Mouse (Mus musculus) forebrain, embryonic 10.5 days (tissue): ENCODE results near the gene Man2a1. TPM values are rescaled to one million over a fixed set of nuclear protein-coding genes. Genes with fewer than 3 reads are reported as not detected.

Source experiments
- DNase-seq: peaks from one replicate; pipeline ENCODE4 v3.0.0-alpha.2; 2017; ENCODE audit warnings: low spot score; ENCODE audit errors: extremely low spot score
- H3K27ac ChIP-seq: fragments of 300-500 bp; sonication (generic); 2 replicates; pipeline ENCODE4 v1.5.1; 2016; ENCODE audit warnings: mild to moderate bottlenecking
- H3K27me3 ChIP-seq: fragments of 300-500 bp; sonication (generic); 2 replicates; pipeline ENCODE4 v1.6.1; 2016; ENCODE audit warnings: mild to moderate bottlenecking; ENCODE audit not compliant: poor library complexity, severe bottlenecking
- H3K36me3 ChIP-seq: fragments of 300-500 bp; sonication (generic); replicated peaks from 2 replicates; pipeline ENCODE4 v1.6.1; 2016; ENCODE audit warnings: mild to moderate bottlenecking, moderate library complexity
- H3K4me1 ChIP-seq: fragments of 300-500 bp; sonication (generic); 2 replicates; pipeline ENCODE4 v1.6.1; 2016
- H3K4me3 ChIP-seq: fragments of 300-500 bp; sonication (generic); 2 replicates; pipeline ENCODE4 v1.5.1; 2016; ENCODE audit warnings: mild to moderate bottlenecking, moderate library complexity
- H3K9me3 ChIP-seq: fragments of 300-500 bp; sonication (generic); 2 replicates; pipeline ENCODE4 v1.6.1; 2016; ENCODE audit warnings: mild to moderate bottlenecking, moderate library complexity
- WGBS: fragments of 180-500 bp; shearing (Covaris S2); methylation state at CpG from one replicate; pipeline ENCODE4 v1.1.7; 2016; 5-methylcytosine and 5-hydroxymethylcytosine counted together
- polyA plus RNA-seq: library from polyadenylated mRNA; unstranded; fragments of >200 nt; fragmentation: Nextera tagmentation; extraction: Ambion mirVana; gene quantifications from 2 replicates; pipeline ENCODE4 v1.2.1, GENCODE M21; 2016

The Man2a1 gene
- polyA plus RNA-seq, 1 experiment from 2014 or later: 3.1 TPM

DNA sequence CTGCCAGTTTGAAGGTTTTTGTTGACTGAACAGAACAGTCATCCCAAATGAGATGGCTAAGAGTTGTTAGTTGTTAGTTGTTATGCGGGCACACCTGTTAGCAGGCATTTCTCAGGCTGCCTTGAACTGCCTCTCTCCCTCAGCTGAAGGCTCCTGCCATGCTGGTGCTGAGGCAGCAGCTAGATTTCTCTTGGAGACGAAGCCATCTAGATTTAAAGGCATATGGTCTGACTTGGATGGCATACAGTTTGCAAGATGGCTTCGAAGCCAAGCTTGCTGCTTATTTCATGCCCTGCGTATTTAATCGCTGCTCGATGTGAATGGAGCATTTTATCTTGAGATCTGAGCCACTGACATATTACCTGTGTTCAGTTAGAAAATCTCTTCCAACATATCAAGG, 19.4 kb upstream of the Man2a1 start:
- DNase-seq: no peak
- Histone ChIP-seq H3K27me3 (no peaks in the 10 kb centered on the region), H3K9me3 (no peaks in the 10 kb centered on the region), H3K4me3 (no peak overlapping the region), H3K36me3 (no peaks in the 10 kb centered on the region), H3K4me1 (peaks cover 12% of the 10 kb centered on the region; the same call in 1 of the 2 replicates), H3K27ac (no peak overlapping the region)
- 91% methylated on average over 6 of the region's 6 CpGs for WGBS

- Histone ChIP-seq H3K27me3 (no peaks in the 10 kb centered on the region), H3K4me3 (no peak overlapping the region), H3K4me1 (peaks cover 12% of the 10 kb centered on the region; the same call in 1 of the 2 replicates), H3K9me3 (no peaks in the 10 kb centered on the region), H3K27ac (no peak overlapping the region), H3K36me3 (no peaks in the 10 kb centered on the region)
- WGBS: 92% methylated on average over 3 of the region's 3 CpGs
- DNase-seq: no peak
Measured at GRCm38 (mm10) chr17:64581962-64582361, 18.6 kb upstream of the Man2a1 start.

GRCm38 (mm10) chr17:64590483-64590882, 10.1 kb upstream of the Man2a1 start:
- no peak overlapping the region for H3K27ac ChIP-seq
- 71% methylated on average over 4 of the region's 4 CpGs for WGBS

DNA sequence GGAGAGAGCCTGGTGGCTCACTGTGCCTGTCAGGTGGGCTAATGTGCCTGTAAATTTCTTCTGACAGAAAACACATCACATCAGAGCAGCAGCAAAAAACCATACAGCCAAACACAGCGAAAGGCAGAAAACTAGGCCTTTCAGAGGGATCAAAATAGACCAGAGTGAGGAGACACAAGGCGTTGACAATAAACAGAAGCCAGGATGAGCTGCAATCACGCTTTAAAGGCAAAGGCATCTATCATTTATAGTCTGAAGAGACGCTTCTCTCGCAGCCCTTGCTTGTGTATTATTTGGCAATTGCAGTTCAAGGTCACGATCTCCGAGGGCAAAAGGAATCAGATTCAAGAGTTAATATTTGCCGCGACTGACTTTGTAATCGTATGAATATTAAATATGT, 9.2 kb upstream of the Man2a1 start:
- Histone ChIP-seq H3K9me3 (no peaks in the 10 kb centered on the region; the same call in 1 of the 2 replicates), H3K27me3 (no peaks in the 10 kb centered on the region), H3K4me1 (no peaks in the 10 kb centered on the region), H3K4me3 (no peak overlapping the region), H3K27ac (no peak overlapping the region), H3K36me3 (no peaks in the 10 kb centered on the region)
- 94% methylated on average over 10 of the region's 10 CpGs for WGBS
- no peak for DNase-seq

More at GRCm38 (mm10) chr17:64590483-64590882, 10.1 kb upstream of the Man2a1 start:
- Histone ChIP-seq H3K4me3 (no peak overlapping the region), H3K27me3 (no peaks in the 10 kb centered on the region), H3K4me1 (0 out of 2 replicates have a peak, but pooled peaks cover 3% of the 10 kb centered on the region), H3K9me3 (no peaks in the 10 kb centered on the region; the same call in 1 of the 2 replicates), H3K36me3 (no peaks in the 10 kb centered on the region)
- DNase-seq: no peak

- Histone ChIP-seq H3K27me3 (no peaks in the 10 kb centered on the region), H3K4me3 (no peak overlapping the region), H3K27ac (no peak overlapping the region), H3K36me3 (no peaks in the 10 kb centered on the region), H3K4me1 (no peaks in the 10 kb centered on the region), H3K9me3 (no peaks in the 10 kb centered on the region; the same call in 1 of the 2 replicates)
- 85% methylated on average over 2 of the region's 2 CpGs for WGBS
- DNase-seq: no peak
Measured at GRCm38 (mm10) chr17:64592355-64592754, 8.2 kb upstream of the Man2a1 start.

- WGBS: 92% methylated on average over 3 of the region's 3 CpGs
- no peaks in the 10 kb centered on the region for H3K36me3 ChIP-seq
Measured at GRCm38 (mm10) chr17:64592788-64593187, 7.7 kb upstream of the Man2a1 start.

GRCm38 (mm10) chr17:64597770-64598169, 2.8 kb upstream of the Man2a1 start:
- 87% methylated on average over 9 of the region's 9 CpGs for WGBS
- H3K9me3 ChIP-seq: no peaks in the 10 kb centered on the region; the same call in 1 of the 2 replicates
- H3K4me1 ChIP-seq: peaks cover 25% of the 10 kb centered on the region
- no peaks in the 10 kb centered on the region; the same call in 1 of the 2 replicates for H3K27me3 ChIP-seq
- H3K27ac ChIP-seq: no peak overlapping the region
- H3K4me3 ChIP-seq: no peak overlapping the region
- no peaks in the 10 kb centered on the region for H3K36me3 ChIP-seq
- no peak for DNase-seq

More at GRCm38 (mm10) chr17:64592788-64593187, 7.7 kb upstream of the Man2a1 start:
- H3K4me3 ChIP-seq: no peak overlapping the region
- DNase-seq: no peak
- no peaks in the 10 kb centered on the region for H3K27me3 ChIP-seq
- H3K4me1 ChIP-seq: no peaks in the 10 kb centered on the region
- H3K27ac ChIP-seq: no peak overlapping the region
- no peaks in the 10 kb centered on the region; the same call in 1 of the 2 replicates for H3K9me3 ChIP-seq

DNA sequence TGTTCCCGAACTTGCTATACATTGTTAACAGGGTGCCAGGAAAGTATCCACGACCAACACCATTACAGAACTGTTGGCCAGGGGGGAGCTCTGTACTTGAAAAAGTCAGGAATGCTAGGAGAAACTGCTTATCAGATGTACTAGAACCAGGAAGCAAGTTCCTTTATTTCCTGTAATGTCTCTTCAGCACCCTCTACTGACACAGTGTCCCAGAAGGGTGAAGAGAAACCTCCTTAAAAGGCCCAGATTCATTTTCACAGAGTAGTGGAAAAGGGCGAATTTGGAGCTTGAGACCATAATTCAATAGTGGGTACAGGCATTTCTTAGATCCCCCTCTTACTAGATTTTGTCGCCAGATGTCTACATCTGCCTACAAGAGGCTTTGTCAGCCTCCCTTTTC, 620 bp upstream of the Man2a1 start:
- no peak for DNase-seq
- no peaks in the 10 kb centered on the region for H3K36me3 ChIP-seq
- no peaks in the 10 kb centered on the region; the same call in 1 of the 2 replicates for H3K27me3 ChIP-seq
- WGBS: 38% methylated on average over 4 of the region's 4 CpGs
- peak overlapping the region; percentile 95 for H3K27ac ChIP-seq
- H3K9me3 ChIP-seq: no peaks in the 10 kb centered on the region
- peaks cover 45% of the 10 kb centered on the region for H3K4me1 ChIP-seq
- peak overlapping the region; percentile 71 for H3K4me3 ChIP-seq

DNA sequence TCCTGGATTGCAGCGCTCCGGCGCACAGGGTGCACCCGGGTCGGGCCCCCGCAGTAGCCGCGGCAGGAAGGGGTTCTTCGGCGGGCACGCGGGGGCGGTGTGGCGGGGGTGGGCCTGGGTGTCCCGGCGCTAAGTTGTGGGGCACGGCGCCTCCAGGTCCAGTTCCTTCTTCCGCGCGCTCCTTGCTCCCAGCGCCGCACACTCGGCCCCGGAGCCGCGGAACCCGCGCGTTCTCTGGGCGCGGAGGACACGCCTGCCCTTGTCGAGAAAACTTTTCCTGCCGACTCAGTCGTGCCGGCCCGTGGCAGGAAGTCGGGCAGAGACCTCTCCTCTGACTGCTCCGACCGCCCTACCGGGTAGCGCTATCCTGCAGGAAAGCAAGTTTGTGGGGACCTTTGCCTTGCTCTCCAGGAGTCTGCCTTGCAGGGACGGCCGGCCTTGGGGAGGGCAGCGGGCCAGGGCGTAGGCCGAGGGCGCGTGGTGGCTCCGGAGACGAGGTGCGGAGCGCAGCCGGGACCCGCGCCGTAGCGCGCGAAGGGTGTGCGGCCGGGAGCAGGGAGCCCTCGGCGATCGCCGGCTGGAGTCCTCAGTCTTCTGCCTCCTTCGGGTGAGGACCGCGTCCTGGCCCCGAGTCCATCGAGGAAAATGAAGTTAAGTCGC, 685 bp downstream of the Man2a1 start:
- DNase-seq: peak; percentile 60
- Histone ChIP-seq H3K36me3 (no peaks in the 10 kb centered on the region), H3K9me3 (no peaks in the 10 kb centered on the region), H3K4me3 (peak overlapping the region; percentile 71), H3K27me3 (no peaks in the 10 kb centered on the region; the same call in 1 of the 2 replicates), H3K4me1 (peaks cover 57% of the 10 kb centered on the region), H3K27ac (peak overlapping the region; percentile 95)
- under 1% methylated on average over 73 of the region's 73 CpGs for WGBS

DNA sequence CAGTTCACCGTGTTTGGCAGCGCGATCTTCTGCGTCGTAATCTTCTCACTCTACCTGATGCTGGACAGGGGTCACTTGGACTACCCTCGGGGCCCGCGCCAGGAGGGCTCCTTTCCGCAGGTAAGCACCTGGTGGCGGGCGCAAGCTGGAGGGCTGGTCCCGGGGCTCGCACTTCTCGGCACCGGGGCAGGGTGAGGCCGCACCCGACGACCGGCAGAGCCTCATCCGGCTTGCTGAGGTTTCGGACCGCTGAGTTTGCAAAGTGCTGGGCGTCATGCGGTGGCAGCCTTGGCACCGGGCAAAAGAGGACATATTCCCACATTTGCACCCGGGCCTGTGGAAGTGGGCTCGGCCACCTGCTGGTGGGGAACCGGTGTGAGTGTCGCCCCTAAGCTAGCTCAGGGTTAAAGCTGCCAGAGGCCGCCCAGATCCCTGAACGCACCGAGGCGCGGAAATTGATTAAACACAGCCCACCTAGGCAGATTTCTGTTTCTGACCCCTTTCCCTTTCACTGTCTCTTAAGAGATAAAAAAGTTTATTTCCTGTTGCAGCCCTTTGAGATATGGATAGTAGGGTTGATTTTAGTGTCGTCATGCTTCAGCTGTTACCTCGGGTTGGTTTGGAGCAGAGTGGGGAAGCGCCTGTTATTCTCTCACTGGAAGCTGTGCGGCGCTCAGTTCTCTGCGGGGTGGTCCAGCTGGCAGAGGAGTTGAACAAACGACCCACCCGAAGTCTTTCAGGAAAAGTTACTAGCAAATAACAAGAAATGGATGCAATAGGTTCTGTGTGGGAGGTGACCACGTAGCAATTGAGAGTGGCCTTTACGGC, 1.4 kb downstream of the Man2a1 start:
- peak overlapping the region; percentile 71 for H3K4me3 ChIP-seq
- DNase-seq: peak; percentile 57
- WGBS: 1% methylated on average over 44 of the region's 44 CpGs
- no peaks in the 10 kb centered on the region; the same call in 1 of the 2 replicates for H3K27me3 ChIP-seq
- H3K4me1 ChIP-seq: peaks cover 57% of the 10 kb centered on the region
- peak overlapping the region; percentile 95 for H3K27ac ChIP-seq
- H3K36me3 ChIP-seq: no peaks in the 10 kb centered on the region
- H3K9me3 ChIP-seq: no peaks in the 10 kb centered on the region

GRCm38 (mm10) chr17:64603134-64603533, 2.6 kb downstream of the Man2a1 start:
- H3K4me3 ChIP-seq: peak overlapping the region; percentile 71
- 84% methylated on average over 9 of the region's 9 CpGs for WGBS
- DNase-seq: no peak
- H3K36me3 ChIP-seq: no peaks in the 10 kb centered on the region
- H3K27me3 ChIP-seq: no peaks in the 10 kb centered on the region; the same call in 1 of the 2 replicates
- H3K9me3 ChIP-seq: no peaks in the 10 kb centered on the region
- H3K27ac ChIP-seq: no peak overlapping the region
- H3K4me1 ChIP-seq: peaks cover 57% of the 10 kb centered on the region

DNA sequence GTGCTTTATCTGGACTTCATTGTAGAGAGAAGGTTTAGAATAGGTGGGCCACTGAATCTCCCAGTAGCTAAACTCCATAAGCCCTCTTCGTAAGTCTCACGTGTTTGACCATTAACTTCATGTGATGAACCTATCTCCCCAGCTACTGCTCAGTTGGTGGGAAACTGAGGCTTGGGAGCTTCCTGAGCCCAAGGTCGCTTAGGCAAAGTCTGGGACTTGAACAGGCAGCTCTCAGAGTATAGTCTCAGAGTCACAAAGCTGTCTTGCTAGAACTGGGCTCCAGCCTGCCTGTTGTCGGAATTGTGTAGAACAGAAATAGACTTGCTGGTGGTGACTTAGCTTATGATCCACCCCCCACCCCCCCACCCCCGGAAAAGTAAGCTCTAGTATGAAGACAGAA, 3.0 kb downstream of the Man2a1 start:
- Histone ChIP-seq H3K36me3 (no peaks in the 10 kb centered on the region), H3K27ac (no peak overlapping the region), H3K4me3 (0 out of 2 replicates have a peak overlapping the region, but pooled peaks have one; percentile 71), H3K27me3 (no peaks in the 10 kb centered on the region; the same call in 1 of the 2 replicates), H3K4me1 (peaks cover 57% of the 10 kb centered on the region), H3K9me3 (no peaks in the 10 kb centered on the region)
- 87% methylated on average over 5 of the region's 5 CpGs for WGBS
- no peak for DNase-seq

DNA sequence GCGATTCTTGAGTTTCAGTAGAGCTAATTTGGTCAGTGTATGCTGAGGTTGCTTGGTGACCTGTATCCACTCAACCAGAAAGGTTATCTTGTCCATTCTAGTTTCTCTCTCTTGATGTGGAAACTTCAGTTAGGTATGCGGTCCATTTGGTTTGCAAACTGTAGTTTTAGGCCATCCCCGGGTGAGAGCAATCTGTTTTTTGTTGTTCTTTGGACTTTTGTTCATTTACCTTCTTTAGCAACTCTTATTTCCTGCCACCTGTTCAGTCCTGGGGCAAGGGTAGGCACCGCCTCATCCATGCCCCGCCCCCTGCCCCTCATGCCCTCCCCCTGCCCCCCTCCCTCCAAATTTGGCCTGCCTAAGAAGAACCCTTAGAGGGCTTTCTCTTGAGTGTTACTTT, 3.6 kb downstream of the Man2a1 start:
- no peaks in the 10 kb centered on the region for H3K9me3 ChIP-seq
- DNase-seq: no peak
- no peaks in the 10 kb centered on the region; the same call in 1 of the 2 replicates for H3K27me3 ChIP-seq
- WGBS: 90% methylated on average over 5 of the region's 5 CpGs
- no peak overlapping the region for H3K4me3 ChIP-seq
- H3K27ac ChIP-seq: no peak overlapping the region
- H3K4me1 ChIP-seq: peaks cover 57% of the 10 kb centered on the region
- no peaks in the 10 kb centered on the region for H3K36me3 ChIP-seq
